Mouse (Mus musculus): ENCODE data around the gene Sp7.

- TF ChIP-seq CTCF (IDR thresholded peaks at IDR 0.05; ENCODE audit: extremely low read depth, insufficient read depth, insufficient read length, insufficient replicate concordance) = no peak
- no peak for TF ChIP-seq POLR2A (IDR thresholded peaks at IDR 0.05; ENCODE audit: low read depth, low read length)
These were observed 26.6 kb upstream of the Sp7 start for GRCm38 (mm10) chr15:102393584-102394014.
